Mouse (Mus musculus): ENCODE measurements around the gene Ten1.

GRCm38 (mm10) chr11:116234901-116235300 is 36.2 kb downstream of the Ten1 start:
- TF ChIP-seq CTCF (IDR thresholded peaks at IDR 0.05; ENCODE audit: low read depth, low read length) (no peak), POLR2AphosphoS5 (IDR thresholded peaks at IDR 0.05; ENCODE audit: insufficient replicate concordance, low read depth, low read length) (no peak), GATA1 (IDR thresholded peaks at IDR 0.05; ENCODE audit: borderline replicate concordance, low read length) (no peak)
